Mouse (Mus musculus) spleen, embryonic (tissue): ENCODE measurements around the gene Ddx50.

Source experiments
- CTCF ChIA-PET: fragments of 350-600 bp; sonication (Branson Sonifier 250); formaldehyde crosslinking; loops from one replicate; lab custom pipeline; 2022; lab: Charles Lee

Gene Ddx50

GRCm38 (mm10) chr10:62650881-62651810, at the start of gene Ddx50:
Gene Ddx50, minus strand, starts transcription at chr10:62651218.
- CTCF ChIA-PET, result interaction anchor here (0.6 to 1.5 kb wide), 2 partner anchors 15 to 702 kb away, joined by 3 to 5 read pairs; no protein-coding TSS in a partner anchor

GRCm38 (mm10) chr10:62692771-62693170, 41.8 kb upstream of the Ddx50 start:
- CTCF ChIA-PET, result no interaction called here

- CTCF ChIA-PET, result no interaction called here
Measured at GRCm38 (mm10) chr10:62692244-62692643, 41.2 kb upstream of the Ddx50 start.

GRCm38 (mm10) chr10:62687032-62687674, 36.1 kb upstream of the Ddx50 start:
- CTCF ChIA-PET, result interaction anchor here (0.5 to 0.6 kb wide), 2 partner anchors 119 to 230 kb away, joined by 3 to 4 read pairs; no protein-coding TSS in a partner anchor

GRCm38 (mm10) chr10:62683043-62683442, 32.0 kb upstream of the Ddx50 start:
- CTCF ChIA-PET, result no interaction called here

GRCm38 (mm10) chr10:62679833-62680232, 28.8 kb upstream of the Ddx50 start:
- CTCF ChIA-PET, result no interaction called here

- CTCF ChIA-PET, result no interaction called here
Measured at GRCm38 (mm10) chr10:62677329-62677728, 26.3 kb upstream of the Ddx50 start.

GRCm38 (mm10) chr10:62676196-62676595, 25.2 kb upstream of the Ddx50 start:
- CTCF ChIA-PET, result no interaction called here

- CTCF ChIA-PET, result no interaction called here
Measured at GRCm38 (mm10) chr10:62672359-62672758, 21.3 kb upstream of the Ddx50 start.

- CTCF ChIA-PET, result interaction anchor here (0.5 to 1.1 kb wide), 2 partner anchors 11 to 631 kb away, joined by 3 to 7 read pairs; no protein-coding TSS in a partner anchor
Measured at GRCm38 (mm10) chr10:62669245-62669644, 18.2 kb upstream of the Ddx50 start.

- CTCF ChIA-PET, result no interaction called here
Measured at GRCm38 (mm10) chr10:62668463-62668862, 17.4 kb upstream of the Ddx50 start.

- CTCF ChIA-PET, result no interaction called here
Measured at GRCm38 (mm10) chr10:62668043-62668442, 17.0 kb upstream of the Ddx50 start.

- CTCF ChIA-PET, result interaction anchor here (1.4 kb wide), 1 partner anchor 13 kb away, joined by 3 read pairs; no protein-coding TSS in a partner anchor
Measured at GRCm38 (mm10) chr10:62664963-62665590, 14.1 kb upstream of the Ddx50 start.

GRCm38 (mm10) chr10:62664171-62664570, 13.2 kb upstream of the Ddx50 start:
- CTCF ChIA-PET, result no interaction called here

- CTCF ChIA-PET, result no interaction called here
Measured at GRCm38 (mm10) chr10:62656711-62657110, 5.7 kb upstream of the Ddx50 start.

- CTCF ChIA-PET, result interaction anchor here (0.6 to 1.5 kb wide), 2 partner anchors 14 to 318 kb away, joined by 3 to 20 read pairs; no protein-coding TSS in a partner anchor
Measured at GRCm38 (mm10) chr10:62651961-62652360, 943 bp upstream of the Ddx50 start.

- CTCF ChIA-PET, result no interaction called here
Measured at GRCm38 (mm10) chr10:62650358-62650782, 648 bp downstream of the Ddx50 start.

- CTCF ChIA-PET, result no interaction called here
Measured at GRCm38 (mm10) chr10:62604161-62604560, 46.9 kb downstream of the Ddx50 start.

- CTCF ChIA-PET, result no interaction called here
Measured at GRCm38 (mm10) chr10:62603233-62604030, 47.6 kb downstream of the Ddx50 start.

GRCm38 (mm10) chr10:62602177-62603040, 48.6 kb downstream of the Ddx50 start, which contains the start of gene Ddx21:
Gene Ddx21, minus strand, starts transcription at chr10:62602281.
- CTCF ChIA-PET, result interaction anchor here (0.6 to 1.0 kb wide), 2 partner anchors 12 to 60 kb away, joined by 3 read pairs; no protein-coding TSS in a partner anchor
